Mouse (Mus musculus) kidney, adult 9 months (tissue): ENCODE data around the gene Exoc6b.
A peak's percentile ranks its signal among the peaks of the same experiment; 100 is the strongest.

Experiments used
- DNase-seq: peaks from one replicate; pipeline ENCODE4 v3.0.0; 2022

Exoc6b gene

DNA sequence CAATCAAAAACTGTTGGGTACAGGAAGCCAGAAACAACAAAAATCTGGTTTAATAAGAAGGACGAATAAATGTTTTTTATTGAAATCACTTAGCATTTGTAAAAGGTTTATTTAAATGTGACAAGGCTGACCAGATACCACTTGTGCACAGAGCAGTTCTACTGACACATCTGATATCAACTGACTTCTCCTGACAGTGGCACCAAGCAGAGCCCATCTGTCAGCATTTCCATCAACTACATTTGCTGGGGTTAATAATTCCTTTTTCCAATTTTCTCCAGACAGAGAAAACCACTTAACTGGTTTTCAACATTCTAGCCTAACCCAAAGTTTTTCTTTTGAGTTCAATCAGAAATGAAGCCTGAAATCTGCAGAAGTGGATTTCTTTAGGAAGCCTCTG is 100.8 kb downstream of the Exoc6b start:
- no peak for DNase-seq

DNA sequence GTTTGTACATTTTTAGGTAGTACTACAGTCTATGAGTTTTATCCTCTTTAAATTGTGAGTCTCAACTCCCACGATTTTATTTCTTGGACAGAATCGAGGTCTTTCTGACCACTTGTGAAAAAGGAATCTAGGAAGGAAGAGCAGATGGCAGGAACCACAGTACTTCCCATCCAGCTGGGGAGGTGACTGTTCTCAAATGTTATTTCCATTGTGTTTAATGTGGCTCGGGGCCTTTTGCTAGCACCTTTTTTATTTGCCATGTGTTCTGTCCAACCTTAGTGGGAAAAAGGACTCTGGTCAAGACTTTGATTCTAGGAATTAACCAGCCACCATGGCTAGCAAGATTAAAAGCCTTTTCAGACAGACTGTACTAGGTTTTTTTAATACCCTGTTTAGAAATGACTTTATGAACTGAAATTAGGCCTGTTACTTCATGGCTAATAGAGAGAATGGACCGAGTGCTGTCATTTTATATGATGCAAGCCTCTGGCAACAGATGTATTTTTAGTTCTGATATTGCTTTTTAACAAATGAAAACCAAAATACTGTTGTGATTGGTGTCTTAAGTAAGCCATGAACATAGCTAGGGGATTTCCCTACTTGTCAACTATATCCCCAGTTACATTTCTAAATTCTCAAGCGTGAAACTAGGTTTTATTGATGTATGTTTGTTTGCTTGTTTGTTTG is 104.4 kb downstream of the Exoc6b start:
- DNase-seq, result no peak

DNA sequence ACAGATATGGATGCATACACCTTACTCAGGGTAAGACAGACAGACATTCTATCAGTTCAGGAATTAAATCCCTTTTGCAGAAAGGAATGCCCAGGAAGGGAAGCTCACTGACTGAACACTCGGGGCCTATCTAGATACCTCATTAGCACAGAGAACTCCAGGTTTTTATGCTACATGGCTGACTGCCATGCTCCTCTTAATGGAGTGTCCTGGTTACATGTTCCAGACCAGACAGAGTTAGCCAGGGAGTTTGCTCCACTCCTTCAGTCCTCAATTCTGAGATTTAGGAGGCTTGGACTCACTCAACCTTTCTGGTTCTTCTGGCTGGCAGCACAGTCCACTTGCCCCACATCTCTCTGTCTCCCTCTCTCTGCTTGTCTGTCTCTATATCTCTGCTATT is 106.3 kb downstream of the Exoc6b start:
- no peak for DNase-seq

DNA sequence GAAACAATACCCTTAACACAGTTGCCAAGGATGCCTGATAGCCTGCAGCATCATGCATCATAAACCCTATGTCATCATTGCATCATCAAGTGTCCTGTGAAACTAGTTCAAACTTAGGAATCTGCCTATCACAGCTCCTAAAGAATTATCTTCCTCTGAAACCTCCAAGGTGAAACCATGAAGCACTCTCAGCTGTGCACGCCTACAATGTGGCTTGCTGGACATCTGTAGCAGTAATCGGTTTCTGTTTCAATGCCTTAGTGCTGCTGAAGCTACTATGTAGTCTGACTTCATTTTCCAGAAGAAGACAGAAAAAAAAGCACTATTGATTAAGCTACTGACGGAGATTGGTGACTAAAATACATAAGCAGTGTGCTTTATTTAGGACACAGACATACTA is 107.5 kb downstream of the Exoc6b start:
- DNase-seq, result no peak

DNA sequence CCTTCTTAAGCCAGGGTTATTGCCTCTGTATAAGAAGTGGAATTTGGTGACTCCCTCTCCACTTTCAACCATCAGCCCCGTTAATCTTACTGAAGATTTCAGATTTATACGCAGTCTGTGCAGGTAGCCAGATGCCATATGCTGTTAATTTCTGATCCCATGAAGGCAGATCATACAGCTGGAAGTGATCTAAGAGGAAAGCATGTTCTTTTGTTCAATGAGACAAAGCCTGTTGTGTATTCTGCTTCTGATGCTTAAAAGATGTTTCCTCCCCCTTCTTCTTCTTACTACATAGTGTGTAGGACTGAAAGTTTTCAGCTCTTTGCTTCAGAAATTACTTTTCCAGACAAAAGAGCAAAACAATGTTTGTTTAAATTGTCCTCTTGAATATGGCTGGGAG is 109.8 kb downstream of the Exoc6b start:
- no peak for DNase-seq

DNA sequence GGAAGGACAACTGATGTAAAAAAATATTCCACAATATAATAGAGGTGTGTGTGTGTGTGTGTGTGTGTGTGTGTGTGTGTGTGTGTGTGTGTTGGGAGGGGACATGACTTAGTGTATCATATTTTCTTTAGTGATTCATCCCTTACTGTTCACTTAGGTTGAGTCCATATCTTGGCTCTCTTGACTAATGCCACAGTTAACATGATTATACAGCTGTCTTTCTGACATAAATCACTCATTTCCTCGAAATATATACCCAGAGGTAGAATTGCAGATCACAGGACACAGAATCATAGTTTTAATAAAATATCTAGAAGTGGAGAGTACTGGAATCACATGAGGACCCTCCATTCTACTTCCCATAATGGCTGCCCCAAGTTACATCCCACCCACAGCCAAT is 117.7 kb downstream of the Exoc6b start:
- no peak for DNase-seq

DNA sequence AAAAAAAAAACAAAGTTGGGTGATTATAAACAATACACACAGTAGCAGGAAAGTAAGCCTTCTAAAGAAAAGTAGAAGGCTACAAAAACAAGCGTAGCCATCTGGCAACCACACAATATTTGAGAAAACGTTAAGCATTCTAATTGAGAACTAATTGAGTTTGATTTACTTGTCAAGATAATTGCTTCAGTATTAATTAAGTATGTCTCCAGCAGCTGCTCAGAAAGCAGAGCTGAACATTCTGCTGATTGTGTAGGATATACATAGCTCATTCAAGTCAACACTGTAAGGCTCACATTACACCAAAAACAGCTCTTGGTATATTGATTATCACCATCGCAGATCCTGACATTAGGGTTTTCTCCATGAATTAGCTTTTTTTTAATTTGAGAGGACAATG is 122.7 kb downstream of the Exoc6b start:
- DNase-seq, result no peak

DNA sequence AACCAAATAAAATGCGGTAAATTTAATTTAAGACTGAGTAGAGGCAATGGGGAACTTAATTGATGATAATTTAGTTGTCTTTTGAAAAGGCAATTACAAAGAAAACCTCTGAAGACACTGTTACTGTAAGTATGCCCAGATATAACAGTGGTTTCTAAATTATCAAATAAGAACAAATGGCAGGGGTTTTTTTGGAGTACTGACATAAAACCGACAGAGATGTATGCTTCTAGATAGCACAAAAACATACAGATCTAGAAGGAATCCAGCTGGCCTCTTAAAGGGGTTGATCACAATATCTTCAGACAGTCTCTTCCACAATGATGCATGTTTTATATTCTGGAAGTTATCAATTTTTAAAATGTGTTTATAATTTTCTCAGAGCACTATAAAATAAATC is 123.2 kb downstream of the Exoc6b start:
- no peak for DNase-seq

DNA sequence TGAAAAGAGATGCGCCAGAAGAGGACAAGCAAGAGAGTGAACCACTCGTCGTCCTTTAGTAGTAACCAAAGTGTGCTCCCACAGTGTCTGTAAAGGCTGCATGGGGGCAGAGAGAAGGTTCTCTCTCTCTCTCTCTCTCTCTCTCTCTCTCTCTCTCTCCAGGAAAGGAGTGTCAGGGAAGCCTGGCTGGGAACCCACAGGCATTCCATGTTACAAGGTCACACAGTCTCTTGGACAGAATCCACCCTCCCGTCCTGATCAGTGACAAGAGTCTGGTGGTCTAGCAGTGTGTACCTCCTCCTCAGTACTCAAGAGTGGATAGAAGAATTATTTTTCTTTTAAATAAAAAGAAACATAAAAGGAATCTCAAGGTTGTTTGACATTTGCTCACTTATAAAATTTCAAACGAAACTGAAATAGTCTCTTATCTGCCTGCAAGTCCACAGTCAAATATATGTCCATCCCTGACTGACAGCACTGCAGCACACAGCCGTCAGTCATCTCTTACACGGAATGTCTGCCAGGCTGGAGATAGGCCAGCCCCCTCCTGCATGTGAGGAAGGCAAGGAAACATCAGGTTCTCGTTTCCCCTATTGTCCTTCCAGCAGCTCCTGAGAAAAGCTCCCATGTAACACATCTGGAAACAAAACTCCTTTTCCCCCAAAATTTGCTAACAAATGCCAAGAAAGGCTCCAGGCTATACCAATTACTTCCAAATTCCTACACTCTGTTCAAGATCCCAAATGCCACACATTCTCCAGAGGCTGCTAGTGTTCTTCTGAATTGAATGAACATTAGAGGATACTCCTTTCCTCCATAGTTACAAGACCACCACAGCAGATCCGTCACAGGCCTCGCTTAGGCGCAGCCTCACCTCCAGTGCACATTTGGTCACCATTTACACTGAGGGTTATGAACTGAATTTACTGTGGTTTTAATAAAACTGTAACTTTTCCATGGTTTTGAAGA is 136.1 kb downstream of the Exoc6b start:
- no peak for DNase-seq

DNA sequence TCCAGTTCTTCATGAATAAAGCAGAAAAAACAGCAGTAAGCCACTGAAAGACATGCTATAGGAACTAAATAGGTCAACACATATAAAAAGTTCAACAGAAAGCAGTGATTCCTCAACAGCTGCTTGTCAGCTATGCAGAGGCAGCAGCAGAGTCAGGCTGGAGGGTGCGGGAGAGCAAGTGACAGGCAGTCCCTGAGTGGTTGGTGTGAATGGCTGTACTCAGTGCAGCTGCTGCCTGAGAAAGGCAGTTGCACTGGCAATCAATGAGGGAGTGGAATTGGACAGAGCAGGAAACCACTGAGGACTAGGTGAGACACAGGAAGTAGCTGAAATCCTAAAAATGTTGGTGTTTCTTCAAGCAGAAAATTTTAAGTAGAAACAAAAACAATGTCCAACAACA is 138.3 kb downstream of the Exoc6b start:
- DNase-seq, result no peak

DNA sequence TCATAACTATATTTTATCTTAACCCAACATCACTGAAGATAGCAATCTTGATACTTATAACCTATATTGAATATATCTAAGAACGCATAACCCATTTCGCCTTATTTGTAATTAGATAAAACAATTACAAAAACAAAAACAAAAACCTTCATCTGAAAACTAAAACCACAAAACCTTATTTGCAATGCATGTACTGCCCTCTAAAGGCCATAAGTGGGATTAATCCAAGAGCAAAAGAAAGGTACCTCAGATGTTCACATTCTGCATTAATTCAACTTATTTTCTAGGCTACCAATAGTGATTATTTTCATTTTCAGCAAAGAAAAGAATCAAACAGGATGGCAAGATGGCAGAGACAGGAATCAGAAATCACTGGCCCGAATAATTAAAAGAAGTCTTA is 143.2 kb downstream of the Exoc6b start:
- DNase-seq, result peak; percentile 28

DNA sequence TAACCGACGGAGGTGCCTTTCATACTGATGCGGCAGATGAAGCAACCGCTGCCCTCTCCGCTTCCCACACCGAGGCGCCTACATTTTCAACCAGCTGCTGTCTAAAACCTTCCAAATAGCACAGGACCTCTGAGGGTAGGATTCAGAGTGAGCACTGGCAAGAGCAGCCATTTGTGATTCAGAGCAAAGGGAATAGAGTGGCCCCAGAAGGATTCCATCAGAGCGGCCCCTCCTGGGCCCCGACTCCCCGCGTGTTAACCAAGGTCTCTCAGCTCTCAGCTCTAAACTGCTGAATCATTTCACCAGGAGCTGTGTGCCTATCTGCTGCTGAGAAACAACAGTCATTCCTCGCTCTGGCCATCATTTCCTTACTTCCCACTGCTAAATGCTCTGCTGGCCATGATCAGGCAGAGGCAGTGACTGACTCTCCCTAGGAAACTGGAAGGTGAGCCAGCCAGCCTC is 145.5 kb downstream of the Exoc6b start:
- DNase-seq, result no peak

DNA sequence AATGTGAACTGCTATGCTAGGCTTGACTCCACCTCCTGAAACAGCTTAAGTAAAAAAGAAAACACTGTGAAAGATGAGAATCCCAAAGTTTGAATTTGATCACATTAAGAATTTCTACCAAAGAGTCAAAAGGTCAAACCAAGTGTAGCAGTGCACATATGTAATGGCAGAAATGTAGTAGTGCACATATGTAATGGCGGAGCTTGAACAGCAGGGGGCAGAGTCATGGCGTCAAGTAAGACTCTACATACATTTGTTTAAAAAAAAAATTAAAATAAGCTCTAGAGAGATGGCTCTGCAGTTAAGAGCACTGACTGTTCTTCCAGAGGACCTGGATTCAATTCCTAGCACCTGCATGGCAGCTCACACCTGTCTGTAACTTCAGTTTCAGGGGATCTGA is 153.0 kb downstream of the Exoc6b start:
- DNase-seq, result peak; percentile 43

DNA sequence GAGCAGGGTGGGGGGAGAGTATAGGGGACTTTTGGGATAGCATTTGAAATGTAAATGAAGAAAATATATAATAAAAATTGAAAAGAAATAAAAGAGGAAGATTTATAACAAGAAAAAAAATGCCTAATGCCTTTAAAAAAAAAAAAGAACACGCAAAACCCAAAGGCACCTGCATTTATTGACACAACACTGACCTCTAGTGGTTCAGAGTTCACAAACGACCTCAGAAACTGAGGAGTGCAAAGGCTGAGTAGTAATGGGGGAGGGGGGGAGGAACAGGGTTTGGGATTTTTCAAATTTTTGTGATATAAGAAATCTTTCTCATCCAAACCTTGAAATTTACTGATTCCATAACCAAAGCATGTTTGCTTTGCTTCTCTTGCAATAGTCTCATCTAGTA is 156.9 kb downstream of the Exoc6b start:
- DNase-seq, result peak; percentile 70

DNA sequence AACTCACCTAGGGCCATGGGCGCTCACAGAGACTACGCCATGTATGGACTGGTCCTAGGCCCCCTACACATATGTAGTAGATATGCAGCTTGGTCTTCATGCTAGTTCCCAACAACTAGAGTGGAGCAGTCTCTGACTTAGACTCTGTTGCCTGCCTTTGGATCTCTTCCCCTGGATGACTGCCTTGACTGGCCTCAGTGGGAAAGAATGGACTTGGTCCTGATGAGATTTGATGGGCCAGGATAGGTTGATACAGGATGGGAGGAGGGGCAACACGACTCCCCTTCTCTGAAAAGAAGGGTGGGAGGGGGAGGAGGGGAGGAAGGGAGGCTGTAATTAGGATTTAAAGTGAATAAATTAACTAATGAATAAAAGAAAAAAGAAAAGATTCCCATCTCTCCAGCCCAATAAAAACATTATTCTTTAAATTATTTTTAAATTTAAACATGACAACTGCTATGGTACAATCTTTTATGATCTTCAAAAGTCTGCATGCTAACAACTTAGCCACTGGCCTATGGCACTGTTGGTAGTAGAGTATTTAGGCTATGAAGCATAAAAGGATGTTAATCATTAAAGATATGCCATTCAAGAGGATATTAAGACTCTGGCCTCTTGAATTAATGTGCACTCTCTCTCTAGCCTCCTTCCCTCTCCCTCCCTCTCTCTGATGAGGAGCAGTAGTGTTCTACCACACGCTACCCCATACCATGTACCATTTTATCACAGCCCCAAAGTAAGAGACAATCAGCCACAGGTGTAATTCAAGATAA is 170.1 kb downstream of the Exoc6b start:
- DNase-seq, result no peak

DNA sequence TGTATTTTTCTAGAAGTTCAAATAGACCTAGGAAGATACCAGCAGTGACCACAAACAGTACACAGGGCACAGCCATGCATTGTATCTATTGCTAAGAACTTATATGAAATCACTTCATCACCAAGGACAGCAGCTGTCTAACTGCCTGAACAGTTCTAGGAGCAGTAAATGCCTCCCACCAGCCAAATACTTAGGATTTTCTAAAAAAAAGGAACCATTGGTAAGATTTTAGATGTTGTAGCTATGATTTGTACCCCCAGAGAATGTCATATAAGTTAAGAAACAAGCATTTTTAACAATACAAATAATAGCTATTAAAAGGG is 175.6 kb downstream of the Exoc6b start:
- DNase-seq, result no peak

DNA sequence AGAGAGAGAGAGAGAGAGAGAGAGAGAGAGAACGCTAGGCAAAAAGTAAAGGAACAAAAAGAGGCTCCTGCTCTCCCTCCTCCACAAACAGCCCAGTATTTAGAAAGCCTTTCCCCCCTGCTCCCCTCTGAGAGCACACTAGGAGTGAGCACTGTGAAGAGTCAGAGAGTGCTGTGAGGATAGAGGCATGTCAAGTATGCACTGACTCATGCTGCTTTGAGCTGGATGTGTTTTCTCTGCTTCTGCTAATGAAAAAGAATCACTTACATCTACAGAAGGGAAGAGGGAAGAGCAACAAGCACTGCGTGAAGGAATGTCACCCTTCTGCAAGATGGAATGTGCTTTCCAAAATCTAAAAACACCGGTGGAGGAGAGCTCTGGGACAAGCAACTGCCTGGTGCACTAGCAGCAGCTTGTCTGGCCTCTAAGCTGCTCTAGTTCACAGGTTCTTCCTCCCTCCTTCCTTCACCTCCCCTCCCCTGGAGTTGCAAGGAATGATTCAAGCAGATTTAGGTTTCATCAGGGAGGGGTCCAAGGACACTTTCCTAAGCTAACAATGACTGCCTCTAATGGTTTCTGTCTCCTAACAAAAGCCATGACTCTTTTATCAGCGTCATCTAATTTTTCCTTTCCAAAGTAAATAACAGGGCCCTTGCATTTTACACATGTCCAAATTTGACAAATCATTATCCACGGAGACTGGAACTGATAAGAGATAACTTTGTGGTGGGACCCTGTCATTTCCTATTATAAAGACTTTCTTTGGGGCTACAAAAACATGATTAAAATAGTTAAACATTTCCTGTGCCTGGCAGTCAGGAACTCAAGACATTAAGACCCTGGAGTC is 176.2 kb downstream of the Exoc6b start:
- peak; percentile 13 for DNase-seq

DNA sequence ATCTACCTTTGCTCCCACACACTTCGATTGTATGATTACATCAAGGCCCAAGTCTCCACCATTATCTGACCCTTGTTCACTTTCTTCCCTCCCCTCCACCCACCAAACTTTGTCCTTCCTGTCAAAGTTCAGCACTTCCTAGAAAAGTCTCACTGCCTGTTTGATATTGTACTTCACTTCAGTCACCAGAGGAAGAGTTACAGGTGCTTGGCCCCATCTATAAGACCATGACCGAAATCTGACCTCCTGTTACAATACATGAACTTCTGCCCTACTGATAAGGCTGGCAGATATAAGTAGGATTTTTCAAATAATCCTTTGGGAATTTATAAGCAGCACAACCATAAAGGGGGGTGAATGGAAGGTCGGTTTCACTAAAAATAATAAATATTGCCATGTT is 182.8 kb downstream of the Exoc6b start:
- DNase-seq, result peak; percentile 68

DNA sequence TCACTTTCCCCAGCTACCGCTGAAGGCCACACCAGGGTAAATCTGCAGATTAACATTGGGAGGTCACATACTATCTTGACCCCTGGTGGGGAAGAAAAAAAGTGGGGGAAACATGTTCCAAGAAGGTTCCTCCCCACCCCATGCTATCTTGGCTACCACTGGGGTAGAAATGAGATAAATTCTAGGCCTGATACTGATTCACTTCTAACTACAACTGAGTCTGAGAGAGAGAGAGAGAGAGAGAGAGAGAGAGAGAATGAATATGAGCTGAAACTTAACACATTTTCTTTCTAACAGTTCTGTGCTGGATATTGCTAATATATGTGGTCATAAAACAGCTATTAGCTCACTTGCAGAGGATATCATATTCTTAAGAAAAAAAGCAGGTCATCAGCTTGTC is 184.2 kb downstream of the Exoc6b start:
- no peak for DNase-seq

DNA sequence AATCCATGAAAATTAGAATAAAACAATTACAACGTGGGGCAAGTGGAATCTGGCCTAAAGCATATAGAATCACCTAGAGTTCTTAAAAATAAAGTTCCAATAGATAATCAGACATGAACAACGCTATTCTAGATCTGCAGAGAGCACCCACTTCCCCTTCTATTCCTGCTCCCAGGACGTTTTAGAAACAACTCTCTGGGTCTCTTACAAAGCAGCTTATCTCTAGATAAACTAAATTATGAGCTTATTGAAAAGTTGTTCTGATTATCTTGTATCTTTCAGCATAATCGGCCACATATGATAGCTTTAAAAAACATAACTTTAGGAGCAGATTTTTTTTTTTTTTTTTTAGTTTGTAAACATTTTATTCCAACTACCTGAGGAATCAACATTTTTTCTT is 185.6 kb downstream of the Exoc6b start:
- no peak for DNase-seq

DNA sequence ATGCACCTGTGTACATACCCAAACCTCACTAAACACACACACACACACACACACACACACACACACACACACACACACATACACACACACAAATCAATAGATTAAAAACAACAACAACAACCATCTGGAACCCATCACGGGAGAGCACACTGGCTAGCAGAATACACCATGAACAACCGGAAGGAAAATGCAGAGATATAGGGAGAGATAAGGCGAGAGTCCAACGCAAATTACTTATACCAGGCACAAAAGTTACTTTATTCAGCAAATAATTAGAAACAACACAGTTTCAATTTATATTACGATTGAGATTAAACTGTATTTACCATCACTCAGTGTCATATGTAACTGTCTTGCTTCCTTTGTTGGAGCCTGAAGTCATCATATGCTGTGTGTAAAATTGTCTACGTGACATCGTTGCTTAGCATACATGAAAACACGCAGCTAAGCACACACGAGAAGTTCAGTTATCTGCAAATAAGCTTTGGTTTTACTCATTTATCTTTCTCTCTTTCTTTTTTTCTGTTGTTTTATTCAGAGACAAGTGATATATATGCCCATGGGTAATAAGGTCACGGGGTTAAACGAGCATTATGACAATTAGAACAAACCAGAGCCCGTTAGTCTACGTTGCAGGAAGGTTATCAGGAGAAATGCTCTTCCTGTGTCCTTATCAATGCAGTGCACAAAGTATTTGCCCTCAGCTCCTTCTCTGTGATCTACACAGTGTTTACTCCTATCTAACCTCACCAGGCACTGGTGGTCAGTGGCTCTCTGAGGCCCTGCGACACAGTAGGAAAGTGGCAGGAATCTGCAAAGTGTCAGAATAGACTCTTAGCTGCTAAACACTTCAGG is 186.4 kb downstream of the Exoc6b start:
- DNase-seq, result no peak

DNA sequence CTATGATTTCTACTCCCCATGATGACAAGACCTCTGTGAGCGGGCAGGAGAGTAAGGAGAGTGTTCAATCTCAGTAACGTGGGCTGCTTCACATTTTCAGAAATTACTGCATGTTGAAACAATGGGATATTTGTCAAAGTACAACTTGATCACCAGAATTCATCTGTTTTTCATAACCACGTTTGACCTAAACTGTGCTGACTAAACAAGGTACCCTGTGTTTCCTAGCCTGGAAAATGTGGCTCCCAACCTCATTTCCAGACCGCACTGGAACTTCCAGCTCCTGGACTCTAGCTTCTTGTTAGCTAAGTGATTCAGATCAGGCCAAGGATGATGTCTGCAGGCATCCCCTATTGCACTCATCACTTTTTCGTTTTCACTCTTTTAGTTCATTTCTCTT is 193.4 kb downstream of the Exoc6b start:
- DNase-seq, result no peak
